Mouse (Mus musculus): ENCODE data around the gene Dennd5b. TPM values are rescaled to one million over a fixed set of nuclear protein-coding genes. Genes with fewer than 3 reads are reported as not detected.

The Dennd5b gene
- polyA plus RNA-seq, 1 experiment from 2014 or later, result 18.1 TPM

DNA sequence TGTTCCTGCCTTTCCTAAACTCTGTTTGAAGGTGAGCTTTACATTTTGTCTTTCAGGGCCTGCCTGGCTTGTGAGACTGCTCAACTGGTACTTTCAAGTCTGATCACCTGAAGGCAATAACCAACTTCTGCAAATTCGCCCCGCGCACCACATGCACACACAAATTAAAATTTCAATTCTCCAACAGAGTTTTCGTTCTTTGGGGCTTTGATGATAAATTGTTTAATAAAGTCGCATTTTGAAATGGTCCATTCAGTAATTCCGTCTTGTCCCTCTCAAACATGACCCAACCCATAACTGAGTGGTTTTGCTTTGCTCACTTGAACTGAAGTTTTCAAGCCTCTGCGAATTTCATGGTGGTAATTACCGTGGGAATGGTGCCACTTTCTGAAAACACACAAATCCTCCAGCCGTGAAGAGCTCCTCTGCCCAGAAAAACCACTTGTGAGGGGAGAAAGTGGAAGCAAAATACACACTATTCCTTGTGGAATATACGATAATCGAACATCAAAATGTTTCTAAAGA, 154.5 kb downstream of the Dennd5b start:
- WGBS, result 15% methylated on average over 11 of the region's 11 CpGs
- Histone ChIP-seq H3K9ac (ENCODE audit: low read depth, low read length) (peak overlapping the region; percentile 97), H3K4me1 (ENCODE audit: control insufficient read depth, insufficient read depth, low read length) (peaks cover 6% of the 10 kb centered on the region; the same call in 1 of the 2 replicates), H3K27ac (ENCODE audit: low read depth, low read length) (peak overlapping the region; percentile 88), H3K27me3 (ENCODE audit: control insufficient read depth, insufficient read depth, low read length) (no peaks in the 10 kb centered on the region), H3K4me2 (replicated peaks; ENCODE audit: low read depth, low read length) (peak overlapping the region; percentile 67), H3K9me3 (ENCODE audit: control insufficient read depth, low read length) (no peaks in the 10 kb centered on the region), H3K4me3 (ENCODE audit: low read length) (peak overlapping the region; percentile 72), H3K36me3 (ENCODE audit: control insufficient read depth, insufficient read depth, low read length) (peaks cover 5% of the 10 kb centered on the region; the same call in 1 of the 2 replicates)
- ATAC-seq (ENCODE audit: low FRiP score, low TSS enrichment), result no peak

DNA sequence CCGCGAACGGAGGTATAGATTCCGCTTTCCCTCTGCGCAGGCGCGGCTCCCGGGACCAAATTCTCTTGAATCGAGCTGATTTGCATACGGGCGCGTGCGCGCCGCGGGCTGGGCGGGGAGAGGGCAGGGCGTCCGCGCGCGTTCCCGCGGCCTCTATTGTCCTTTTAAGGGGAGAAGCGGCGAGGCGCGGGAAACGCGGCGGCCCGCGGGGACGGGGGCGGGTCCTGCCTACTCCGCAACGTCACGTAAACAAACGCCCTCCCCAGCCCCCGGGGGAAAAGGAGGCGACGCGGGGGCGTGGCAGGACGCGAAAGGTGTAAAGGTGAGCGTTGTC, 155.1 kb downstream of the Dennd5b start, which contains the start of gene Sinhcaf:
Sinhcaf (minus strand) TSS at position 59 of the 334 bp plus-strand sequence.
- H3K27ac ChIP-seq (ENCODE audit: low read depth, low read length), result peak within 1 kb of the TSS; percentile 88
- H3K4me2 ChIP-seq (replicated peaks; ENCODE audit: low read depth, low read length), result peak within 1 kb of the TSS; percentile 69
- WGBS, result under 1% methylated on average over 46 of the region's 47 CpGs
- peaks cover 5% of the 10 kb centered on the region; the same call in 1 of the 2 replicates for H3K36me3 ChIP-seq (ENCODE audit: control insufficient read depth, insufficient read depth, low read length)
- no peaks in the 10 kb centered on the region for H3K9me3 ChIP-seq (ENCODE audit: control insufficient read depth, low read length)
- peak within 1 kb of the TSS; percentile 97 for H3K9ac ChIP-seq (ENCODE audit: low read depth, low read length)
- ATAC-seq (ENCODE audit: low FRiP score, low TSS enrichment), result peak; percentile 90
- peaks cover 11% of the 10 kb centered on the region; the same call in 1 of the 2 replicates for H3K4me1 ChIP-seq (ENCODE audit: control insufficient read depth, insufficient read depth, low read length)
- H3K27me3 ChIP-seq (ENCODE audit: control insufficient read depth, insufficient read depth, low read length), result no peaks in the 10 kb centered on the region
- peak within 1 kb of the TSS; percentile 72 for H3K4me3 ChIP-seq (ENCODE audit: low read length)

- H3K27ac ChIP-seq (ENCODE audit: low read depth, low read length), result peak overlapping the region; percentile 88
- under 1% methylated on average over 72 of the region's 75 CpGs for WGBS
These were observed 155.7 kb downstream of the Dennd5b start for GRCm38 (mm10) chr6:148945509-148946408.

DNA sequence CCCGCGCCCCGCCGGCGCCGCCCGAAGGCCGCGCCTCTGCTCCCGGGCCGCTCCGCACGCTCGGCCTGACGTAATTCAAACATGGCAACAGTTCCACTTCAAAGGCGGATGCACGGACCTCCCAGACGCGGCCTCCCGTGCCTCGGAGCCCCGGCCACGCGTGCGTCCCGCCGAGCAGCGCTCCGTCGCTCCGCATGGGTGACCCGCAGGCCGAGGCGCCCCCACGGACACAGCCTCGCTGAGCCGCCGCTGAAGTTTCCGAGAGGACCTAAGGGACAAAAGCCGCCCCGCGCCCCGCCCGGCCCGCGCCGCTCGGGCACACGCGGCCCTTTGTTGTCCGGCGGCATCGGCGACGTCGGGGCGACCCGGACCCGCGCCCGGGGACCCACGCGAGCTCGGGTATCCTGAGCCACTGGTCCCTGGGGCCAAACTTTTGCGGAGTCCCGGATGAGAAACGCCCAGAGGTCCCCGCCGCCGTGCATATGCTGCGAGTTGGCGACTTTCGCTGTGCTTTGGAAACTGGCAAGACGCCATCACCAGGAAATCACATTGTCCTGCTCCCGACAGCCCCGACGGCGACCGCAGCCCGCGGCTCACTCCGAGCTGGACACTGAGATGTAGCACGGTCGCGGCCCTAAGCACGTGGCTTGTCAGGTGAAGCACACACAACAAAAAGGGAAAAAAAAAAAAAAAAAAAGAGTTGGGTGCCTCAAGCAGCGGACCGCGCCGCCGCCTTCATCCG, 156.5 kb downstream of the Dennd5b start:
- H3K9me3 ChIP-seq (ENCODE audit: control insufficient read depth, low read length), result no peaks in the 10 kb centered on the region
- H3K27ac ChIP-seq (ENCODE audit: low read depth, low read length), result peak overlapping the region; percentile 88
- H3K9ac ChIP-seq (ENCODE audit: low read depth, low read length), result peak overlapping the region; percentile 97
- H3K36me3 ChIP-seq (ENCODE audit: control insufficient read depth, insufficient read depth, low read length), result peaks cover 5% of the 10 kb centered on the region; the same call in 1 of the 2 replicates
- no peaks in the 10 kb centered on the region for H3K27me3 ChIP-seq (ENCODE audit: control insufficient read depth, insufficient read depth, low read length)
- H3K4me2 ChIP-seq (replicated peaks; ENCODE audit: low read depth, low read length), result peak overlapping the region; percentile 69
- under 1% methylated on average over 80 of the region's 92 CpGs for WGBS
- ATAC-seq (ENCODE audit: low FRiP score, low TSS enrichment), result peak; percentile 60
- H3K4me1 ChIP-seq (ENCODE audit: control insufficient read depth, insufficient read depth, low read length), result peaks cover 11% of the 10 kb centered on the region; the same call in 1 of the 2 replicates
- peak overlapping the region; percentile 72 for H3K4me3 ChIP-seq (ENCODE audit: low read length)

More at GRCm38 (mm10) chr6:148945509-148946408, 155.7 kb downstream of the Dennd5b start:
- Histone ChIP-seq H3K9me3 (ENCODE audit: control insufficient read depth, low read length) (no peaks in the 10 kb centered on the region), H3K36me3 (ENCODE audit: control insufficient read depth, insufficient read depth, low read length) (peaks cover 5% of the 10 kb centered on the region; the same call in 1 of the 2 replicates), H3K4me1 (ENCODE audit: control insufficient read depth, insufficient read depth, low read length) (peaks cover 11% of the 10 kb centered on the region; the same call in 1 of the 2 replicates), H3K9ac (ENCODE audit: low read depth, low read length) (peak overlapping the region; percentile 97), H3K4me2 (replicated peaks; ENCODE audit: low read depth, low read length) (peak overlapping the region; percentile 69), H3K27me3 (ENCODE audit: control insufficient read depth, insufficient read depth, low read length) (no peaks in the 10 kb centered on the region), H3K4me3 (ENCODE audit: low read length) (peak overlapping the region; percentile 72)
- ATAC-seq (ENCODE audit: low FRiP score, low TSS enrichment), result 0 out of 2 replicates have a peak, but pooled peaks have one; percentile 21

GRCm38 (mm10) chr6:148944344-148944766, 157.1 kb downstream of the Dennd5b start:
- WGBS, result under 1% methylated on average over 29 of the region's 30 CpGs

DNA sequence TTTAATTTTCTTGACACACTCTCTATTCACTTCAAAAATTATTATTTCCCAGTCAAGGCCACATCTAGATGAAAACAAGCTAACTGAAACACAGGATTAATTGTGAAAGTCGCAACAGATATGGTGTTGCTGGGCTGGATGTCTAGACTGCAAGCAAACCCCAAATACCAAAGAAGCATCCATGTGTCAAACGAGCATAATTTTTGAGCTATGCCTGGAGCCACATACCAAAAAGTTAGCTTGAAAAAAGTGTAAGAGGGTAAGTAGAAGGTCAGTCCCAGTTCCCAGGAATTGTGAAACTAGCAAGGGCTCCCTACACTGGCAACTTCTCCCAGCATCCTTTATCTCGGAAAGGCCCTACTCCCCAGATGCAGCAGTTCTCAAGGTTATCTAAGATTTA, 157.8 kb downstream of the Dennd5b start:
- Histone ChIP-seq H3K36me3 (ENCODE audit: control insufficient read depth, insufficient read depth, low read length) (peaks cover 10% of the 10 kb centered on the region; the same call in 1 of the 2 replicates), H3K4me2 (replicated peaks; ENCODE audit: low read depth, low read length) (peak overlapping the region; percentile 69), H3K27ac (ENCODE audit: low read depth, low read length) (no peak overlapping the region; the same call in 1 of the 2 replicates), H3K4me1 (ENCODE audit: control insufficient read depth, insufficient read depth, low read length) (peaks cover 11% of the 10 kb centered on the region; the same call in 1 of the 2 replicates), H3K9me3 (ENCODE audit: control insufficient read depth, low read length) (no peaks in the 10 kb centered on the region), H3K27me3 (ENCODE audit: control insufficient read depth, insufficient read depth, low read length) (no peaks in the 10 kb centered on the region), H3K4me3 (ENCODE audit: low read length) (peak overlapping the region; percentile 72), H3K9ac (ENCODE audit: low read depth, low read length) (peak overlapping the region; percentile 97; the same call in 1 of the 2 replicates)
- WGBS, result 15% methylated on average over 3 of the region's 3 CpGs
- ATAC-seq (ENCODE audit: low FRiP score, low TSS enrichment), result no peak

More at GRCm38 (mm10) chr6:148944344-148944766, 157.1 kb downstream of the Dennd5b start:
- Histone ChIP-seq H3K9me3 (ENCODE audit: control insufficient read depth, low read length) (no peaks in the 10 kb centered on the region), H3K36me3 (ENCODE audit: control insufficient read depth, insufficient read depth, low read length) (peaks cover 5% of the 10 kb centered on the region; the same call in 1 of the 2 replicates), H3K27ac (ENCODE audit: low read depth, low read length) (peak overlapping the region; percentile 88), H3K4me3 (ENCODE audit: low read length) (peak overlapping the region; percentile 72), H3K9ac (ENCODE audit: low read depth, low read length) (peak overlapping the region; percentile 97), H3K4me2 (replicated peaks; ENCODE audit: low read depth, low read length) (peak overlapping the region; percentile 69), H3K4me1 (ENCODE audit: control insufficient read depth, insufficient read depth, low read length) (peaks cover 11% of the 10 kb centered on the region; the same call in 1 of the 2 replicates), H3K27me3 (ENCODE audit: control insufficient read depth, insufficient read depth, low read length) (no peaks in the 10 kb centered on the region)
- ATAC-seq (ENCODE audit: low FRiP score, low TSS enrichment), result peak; percentile 19; the same call in 1 of the 2 replicates

DNA sequence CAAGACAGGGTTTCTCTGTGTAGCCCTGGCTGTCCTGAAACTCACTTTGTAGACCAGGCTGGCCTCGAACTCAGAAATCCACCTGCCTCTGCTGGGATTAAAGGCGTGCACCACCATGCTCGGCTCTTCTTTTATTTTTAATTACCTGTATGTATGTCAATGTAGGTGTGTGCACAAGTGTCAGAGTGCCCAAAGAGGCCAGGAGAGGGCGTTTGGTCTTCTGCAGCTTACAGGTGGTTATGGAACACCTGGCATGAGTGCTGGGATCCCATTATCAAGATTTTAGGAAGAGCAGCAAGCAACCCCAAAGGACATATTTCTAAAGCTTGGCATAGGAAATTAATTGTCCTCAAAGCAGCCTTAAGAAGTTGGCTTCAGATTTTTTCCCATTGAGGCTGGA, 159.1 kb downstream of the Dennd5b start:
- Histone ChIP-seq H3K4me1 (ENCODE audit: control insufficient read depth, insufficient read depth, low read length) (peaks cover 11% of the 10 kb centered on the region; the same call in 1 of the 2 replicates), H3K4me3 (ENCODE audit: low read length) (no peak overlapping the region), H3K27me3 (ENCODE audit: control insufficient read depth, insufficient read depth, low read length) (no peaks in the 10 kb centered on the region), H3K36me3 (ENCODE audit: control insufficient read depth, insufficient read depth, low read length) (peaks cover 13% of the 10 kb centered on the region; the same call in 1 of the 2 replicates), H3K9me3 (ENCODE audit: control insufficient read depth, low read length) (no peaks in the 10 kb centered on the region), H3K4me2 (replicated peaks; ENCODE audit: low read depth, low read length) (no peak overlapping the region), H3K27ac (ENCODE audit: low read depth, low read length) (no peak overlapping the region), H3K9ac (ENCODE audit: low read depth, low read length) (no peak overlapping the region)
- no peak for ATAC-seq (ENCODE audit: low FRiP score, low TSS enrichment)
- WGBS, result 77% methylated on average over 4 of the region's 4 CpGs

- ATAC-seq (ENCODE audit: low FRiP score, low TSS enrichment), result no peak
- Histone ChIP-seq H3K9ac (ENCODE audit: low read depth, low read length) (no peak overlapping the region), H3K9me3 (ENCODE audit: control insufficient read depth, low read length) (no peaks in the 10 kb centered on the region), H3K27ac (ENCODE audit: low read depth, low read length) (no peak overlapping the region), H3K36me3 (ENCODE audit: control insufficient read depth, insufficient read depth, low read length) (peaks cover 13% of the 10 kb centered on the region; the same call in 1 of the 2 replicates), H3K4me2 (replicated peaks; ENCODE audit: low read depth, low read length) (no peak overlapping the region; the same call in 1 of the 2 replicates), H3K4me3 (ENCODE audit: low read length) (no peak overlapping the region), H3K27me3 (ENCODE audit: control insufficient read depth, insufficient read depth, low read length) (no peaks in the 10 kb centered on the region), H3K4me1 (ENCODE audit: control insufficient read depth, insufficient read depth, low read length) (peaks cover 6% of the 10 kb centered on the region; the same call in 1 of the 2 replicates)
- WGBS, result 61% methylated on average over 5 of the region's 5 CpGs
These were observed 159.6 kb downstream of the Dennd5b start for GRCm38 (mm10) chr6:148941880-148942279.

All from kidney, embryonic 14.5 days (tissue).